ENCODE assay signal across 9 mouse cellular contexts in genomic region chr7:27291795-27292466, GRCm38 (mm10). TPM values are rescaled to one million over a fixed set of nuclear protein-coding genes. Genes with fewer than 3 reads are reported as not detected.
A peak's percentile ranks its signal among the peaks of the same experiment; 100 is the strongest.
DNase-seq lines count a peak whose midpoint lies in the region; ATAC-seq and TF ChIP-seq lines count a peak whose summit lies in the region.
"Had no signal": no experiment of that assay in that cellular context is flagged by ENCODE, and none has a peak within 500 bp of the region (broad histone marks: within the 10 kb centered on the region; RNA-seq: fewer than 3 reads in every experiment).

No protein-coding gene starts in this region.

- H3K4me2 ChIP-seq in limb, embryonic 15.5 days = no peak overlapping the region
- H3K4me2 ChIP-seq in stomach, embryonic 14.5 days (replicated peaks; ENCODE audit: low read depth, low read length) = peak overlapping the region; percentile 18; the same call in 1 of the 2 replicates
- no peak overlapping the region for H3K4me2 ChIP-seq in hindbrain, embryonic 14.5 days (replicated peaks)

- 53% methylated on average over 12 of the region's 12 CpGs for WGBS in limb, embryonic 15.5 days
- WGBS in limb, embryonic 10.5 days = 70% methylated on average over 12 of the region's 12 CpGs
- 11% methylated on average over 12 of the region's 12 CpGs for WGBS in stomach, embryonic 14.5 days
- WGBS in hindbrain, embryonic 14.5 days = 72% methylated on average over 12 of the region's 12 CpGs
- 74% methylated on average over 12 of the region's 12 CpGs for WGBS in forebrain, embryonic 10.5 days

- H3K4me1 ChIP-seq in limb, embryonic 15.5 days = no peaks in the 10 kb centered on the region
- no peaks in the 10 kb centered on the region for H3K4me1 ChIP-seq in limb, embryonic 10.5 days
- peaks cover 6% of the 10 kb centered on the region; the same call in 1 of the 2 replicates for H3K4me1 ChIP-seq in embryonic fibroblast, embryonic 13.5 days (ENCODE audit: control insufficient read depth, insufficient read depth, low read length)
- H3K4me1 ChIP-seq in stomach, embryonic 14.5 days (ENCODE audit: control insufficient read depth, insufficient read depth, low read length) = peaks cover 5% of the 10 kb centered on the region; the same call in 1 of the 2 replicates
- H3K4me1 ChIP-seq in hindbrain, embryonic 14.5 days (replicated peaks; ENCODE audit: control insufficient read depth, insufficient read depth, low read length) = no peaks in the 10 kb centered on the region
- H3K4me1 ChIP-seq in forebrain, embryonic 10.5 days = no peaks in the 10 kb centered on the region

- TF ChIP-seq POLR2A in embryonic fibroblast, embryonic 13.5 days (IDR thresholded peaks at IDR 0.05; ENCODE audit: low read depth, low read length) = no peak

- intact Hi-C loops in heart, postnatal 25 days (cut with DNase I) = loop anchor here (5.0 kb wide), 1 partner anchor 35 kb away; no protein-coding TSS in a partner anchor

- no peaks in the 10 kb centered on the region for H3K9me3 ChIP-seq in limb, embryonic 15.5 days
- no peaks in the 10 kb centered on the region for H3K9me3 ChIP-seq in limb, embryonic 10.5 days (replicated peaks)
- peaks cover 2% of the 10 kb centered on the region; the same call in 1 of the 2 replicates for H3K9me3 ChIP-seq in stomach, embryonic 14.5 days (ENCODE audit: control insufficient read depth, low read depth, low read length)
- no peaks in the 10 kb centered on the region for H3K9me3 ChIP-seq in hindbrain, embryonic 14.5 days (ENCODE audit: control insufficient read depth, low read length)
- H3K9me3 ChIP-seq in forebrain, embryonic 10.5 days = peaks cover 5% of the 10 kb centered on the region; the same call in 1 of the 2 replicates

- H3K4me3 ChIP-seq in limb, embryonic 15.5 days = no peak overlapping the region
- no peak overlapping the region for H3K4me3 ChIP-seq in limb, embryonic 10.5 days
- H3K4me3 ChIP-seq in embryonic fibroblast, embryonic 13.5 days (ENCODE audit: insufficient read depth, low read length) = no peak overlapping the region
- H3K4me3 ChIP-seq in stomach, embryonic 14.5 days (ENCODE audit: low read depth, low read length) = no peak overlapping the region
- no peak overlapping the region for H3K4me3 ChIP-seq in hindbrain, embryonic 14.5 days (replicated peaks; ENCODE audit: low read length)
- H3K4me3 ChIP-seq in forebrain, embryonic 10.5 days = no peak overlapping the region

- no peak for ATAC-seq in limb, embryonic 15.5 days (ENCODE audit: insufficient number of reproducible peaks, low FRiP score, low TSS enrichment, low read depth)
- peak; percentile 86 for ATAC-seq in stomach, embryonic 14.5 days (ENCODE audit: insufficient number of reproducible peaks, insufficient read depth, low FRiP score, low read depth)
- no peak for ATAC-seq in hindbrain, embryonic 14.5 days (ENCODE audit: low FRiP score)

- DNase-seq in limb, embryonic 10.5 days (ENCODE audit: low spot score) = no peak
- DNase-seq in heart, postnatal 25 days (ENCODE audit: low spot score) = peak; percentile 80
- no peak for DNase-seq in hindbrain, embryonic 14.5 days (ENCODE audit: low spot score)
- DNase-seq in retina, embryonic 14.5 days (ENCODE audit: low spot score) = no peak
- DNase-seq in forebrain, embryonic 10.5 days (ENCODE audit: extremely low spot score, low spot score) = no peak
- DNase-seq: spleen, adult 18-20 months had no signal

- TF ChIP-seq CTCF in embryonic fibroblast, embryonic 13.5 days (IDR thresholded peaks at IDR 0.05; ENCODE audit: borderline replicate concordance, insufficient read depth, low read length) = no peak

- peak overlapping the region; percentile 17; the same call in 1 of the 2 replicates for H3K27ac ChIP-seq in limb, embryonic 15.5 days
- H3K27ac ChIP-seq in limb, embryonic 10.5 days = no peak overlapping the region
- peak overlapping the region; percentile 73 for H3K27ac ChIP-seq in embryonic fibroblast, embryonic 13.5 days (ENCODE audit: insufficient read depth, low read length)
- H3K27ac ChIP-seq in stomach, embryonic 14.5 days (ENCODE audit: low read length) = peak overlapping the region; percentile 97
- no peak overlapping the region for H3K27ac ChIP-seq in hindbrain, embryonic 14.5 days
- no peak overlapping the region for H3K27ac ChIP-seq in forebrain, embryonic 10.5 days

- H3K9ac ChIP-seq in limb, embryonic 15.5 days = no peak overlapping the region
- H3K9ac ChIP-seq in stomach, embryonic 14.5 days (replicated peaks; ENCODE audit: low read depth, low read length) = no peak overlapping the region
- H3K9ac ChIP-seq in hindbrain, embryonic 14.5 days = no peak overlapping the region

- H3K27me3 ChIP-seq in limb, embryonic 15.5 days = no peaks in the 10 kb centered on the region
- H3K27me3 ChIP-seq in limb, embryonic 10.5 days (ENCODE audit: low read depth, poor library complexity, severe bottlenecking) = 0 out of 2 replicates have a peak, but pooled peaks cover under 1% of the 10 kb centered on the region
- no peaks in the 10 kb centered on the region for H3K27me3 ChIP-seq in stomach, embryonic 14.5 days (ENCODE audit: control insufficient read depth, insufficient read depth, low read length)
- H3K27me3 ChIP-seq in hindbrain, embryonic 14.5 days (ENCODE audit: control insufficient read depth, insufficient read depth, low read length) = no peaks in the 10 kb centered on the region
- H3K27me3 ChIP-seq in forebrain, embryonic 10.5 days (ENCODE audit: poor library complexity, severe bottlenecking) = 0 out of 2 replicates have a peak, but pooled peaks cover under 1% of the 10 kb centered on the region

- no peaks in the 10 kb centered on the region for H3K36me3 ChIP-seq in limb, embryonic 15.5 days
- H3K36me3 ChIP-seq in limb, embryonic 10.5 days = no peaks in the 10 kb centered on the region
- H3K36me3 ChIP-seq in stomach, embryonic 14.5 days (ENCODE audit: control insufficient read depth, insufficient read depth, low read length) = no peaks in the 10 kb centered on the region
- H3K36me3 ChIP-seq in hindbrain, embryonic 14.5 days (replicated peaks; ENCODE audit: control insufficient read depth, insufficient read depth) = no peaks in the 10 kb centered on the region
- no peaks in the 10 kb centered on the region for H3K36me3 ChIP-seq in forebrain, embryonic 10.5 days (replicated peaks)

RNA-seq across cellular contexts. Expression of gene Numbl, which starts 33.7 kb away (rescaled TPM):
- 38.9 and 41.7 TPM in 2 replicates for polyA plus RNA-seq in limb, embryonic 15.5 days (2015; fragmentation: Nextera tagmentation; extraction: Ambion mirVana)
- 7.9 and 10.4 TPM in 2 replicates for polyA plus RNA-seq in limb, embryonic 10.5 days (2016; fragmentation: Nextera tagmentation; extraction: Ambion mirVana)
- 47.6 and 51.7 TPM in 2 replicates for polyA plus RNA-seq in embryonic fibroblast, embryonic 13.5 days (2011; ENCODE audit: insufficient read length, low read depth, missing spikeins)
- total RNA-seq in heart, postnatal 25 days (2021) = 1 to 10 TPM; 4.5 to 5.3 TPM
- 15.0 and 16.5 TPM in 2 replicates for polyA plus RNA-seq in stomach, embryonic 14.5 days (2014; fragmentation: Nextera tagmentation; extraction: Ambion mirVana)
- polyA plus RNA-seq in hindbrain, embryonic 14.5 days (2014; fragmentation: Nextera tagmentation; extraction: Ambion mirVana) = 36.2 and 39.2 TPM in 2 replicates
- 13.6 and 15.6 TPM in 2 replicates for polyA plus RNA-seq in forebrain, embryonic 10.5 days (2016; fragmentation: Nextera tagmentation; extraction: Ambion mirVana)

RNA-seq across cellular contexts. Expression of gene Ltbp4, which starts 45.6 kb away (rescaled TPM):
- polyA plus RNA-seq in limb, embryonic 15.5 days (2015; fragmentation: Nextera tagmentation; extraction: Ambion mirVana) = 66.0 and 74.2 TPM in 2 replicates
- 6.7 and 10.6 TPM in 2 replicates for polyA plus RNA-seq in limb, embryonic 10.5 days (2016; fragmentation: Nextera tagmentation; extraction: Ambion mirVana)
- polyA plus RNA-seq in embryonic fibroblast, embryonic 13.5 days (2011; ENCODE audit: insufficient read length, low read depth, missing spikeins) = 46.5 and 50.6 TPM in 2 replicates
- 100 to 1,000 TPM; 210 to 247 TPM for total RNA-seq in heart, postnatal 25 days (2021)
- polyA plus RNA-seq in stomach, embryonic 14.5 days (2014; fragmentation: Nextera tagmentation; extraction: Ambion mirVana) = 178 and 189 TPM in 2 replicates
- polyA plus RNA-seq in hindbrain, embryonic 14.5 days (2014; fragmentation: Nextera tagmentation; extraction: Ambion mirVana) = 10.4 TPM in 2 replicates
- 8.5 and 11.1 TPM in 2 replicates for polyA plus RNA-seq in forebrain, embryonic 10.5 days (2016; fragmentation: Nextera tagmentation; extraction: Ambion mirVana)

RNA-seq across cellular contexts. Expression of gene Coq8b, which starts 59.1 kb away (rescaled TPM):
- polyA plus RNA-seq in limb, embryonic 15.5 days (2015; fragmentation: Nextera tagmentation; extraction: Ambion mirVana) = 21.0 and 22.3 TPM in 2 replicates
- 16.3 and 16.4 TPM in 2 replicates for polyA plus RNA-seq in limb, embryonic 10.5 days (2016; fragmentation: Nextera tagmentation; extraction: Ambion mirVana)
- polyA plus RNA-seq in embryonic fibroblast, embryonic 13.5 days (2011; ENCODE audit: insufficient read length, low read depth, missing spikeins) = 19.4 and 21.6 TPM in 2 replicates
- total RNA-seq in heart, postnatal 25 days (2021) = 1 to 10 TPM; 7.3 to 8.1 TPM
- 19.7 and 20.5 TPM in 2 replicates for polyA plus RNA-seq in stomach, embryonic 14.5 days (2014; fragmentation: Nextera tagmentation; extraction: Ambion mirVana)
- polyA plus RNA-seq in hindbrain, embryonic 14.5 days (2014; fragmentation: Nextera tagmentation; extraction: Ambion mirVana) = 17.4 and 17.8 TPM in 2 replicates
- 24.1 and 24.4 TPM in 2 replicates for polyA plus RNA-seq in forebrain, embryonic 10.5 days (2016; fragmentation: Nextera tagmentation; extraction: Ambion mirVana)

Comparison
In these comparisons a context has a peak if more than half of its experiments do, and no peak if none do; other contexts are left out.
1. H3K27ac ChIP-seq: peak in limb, embryonic 15.5 days (single experiment), embryonic fibroblast, embryonic 13.5 days (single experiment) and stomach, embryonic 14.5 days (single experiment); none in limb, embryonic 10.5 days (single experiment), hindbrain, embryonic 14.5 days (single experiment) and forebrain, embryonic 10.5 days (single experiment).